Mouse (Mus musculus): ENCODE data around the gene Furin. TPM values are rescaled to one million over a fixed set of nuclear protein-coding genes. Genes with fewer than 3 reads are reported as not detected.
"Not testable (repeated sequence)": the region's sequence is repeated elsewhere in the genome, so short reads cannot be mapped to it uniquely, and the experiment has no call there.

Furin gene
- polyA plus RNA-seq, 1 experiment from 2014 or later = 10.0 TPM

- not testable (repeated sequence) for H3K9ac ChIP-seq (ENCODE audit: low read length); H3K4me2 ChIP-seq (ENCODE audit: low read depth, severe bottlenecking); H3K9me3 ChIP-seq (ENCODE audit: control insufficient read depth, low read length); H3K4me3 ChIP-seq (ENCODE audit: low read depth, low read length); ATAC-seq (ENCODE audit: insufficient number of reproducible peaks, low FRiP score, low TSS enrichment, low read depth); H3K27ac ChIP-seq (replicated peaks; ENCODE audit: low read depth, low read length); H3K27me3 ChIP-seq (ENCODE audit: control insufficient read depth, insufficient read depth, low read length); DNase-seq (ENCODE audit: low spot score)
- peaks cover 14% of the 10 kb centered on the region for H3K4me1 ChIP-seq (ENCODE audit: control insufficient read depth, insufficient read depth, low read length)
- H3K36me3 ChIP-seq (ENCODE audit: control insufficient read depth, insufficient read depth, low read length) = peaks cover 28% of the 10 kb centered on the region
- 86% methylated on average over 4 of the region's 4 CpGs for WGBS
Observed at GRCm38 (mm10) chr7:80396427-80396826, 8.8 kb downstream of the Furin start.

DNA sequence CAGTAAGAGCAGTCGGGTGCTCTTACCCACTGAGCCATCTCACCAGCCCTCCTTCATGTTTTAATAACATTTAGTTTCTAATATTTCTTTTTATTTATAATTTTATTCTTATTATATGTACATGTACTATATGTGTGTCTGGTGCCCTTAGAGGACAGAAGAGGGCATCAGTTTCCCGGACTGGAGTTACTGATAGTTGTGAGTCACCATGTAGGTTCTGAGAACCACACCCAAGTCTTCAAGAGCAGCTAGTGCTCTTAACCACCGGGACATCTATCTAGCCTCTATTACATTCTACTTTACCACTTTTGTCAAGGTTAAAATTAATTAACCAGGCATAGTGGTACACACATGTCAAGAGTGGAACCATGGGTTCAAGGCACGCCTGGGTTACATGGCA, 10.6 kb downstream of the Furin start:
- Histone ChIP-seq H3K4me3 (ENCODE audit: low read depth, low read length) (no peak overlapping the region), H3K36me3 (ENCODE audit: control insufficient read depth, insufficient read depth, low read length) (peaks cover 39% of the 10 kb centered on the region), H3K9ac (ENCODE audit: low read length) (no peak overlapping the region), H3K4me1 (ENCODE audit: control insufficient read depth, insufficient read depth, low read length) (no peaks in the 10 kb centered on the region), H3K27ac (replicated peaks; ENCODE audit: low read depth, low read length) (no peak overlapping the region), H3K4me2 (ENCODE audit: low read depth, severe bottlenecking) (no peak overlapping the region), H3K9me3 (ENCODE audit: control insufficient read depth, low read length) (no peaks in the 10 kb centered on the region), H3K27me3 (ENCODE audit: control insufficient read depth, insufficient read depth, low read length) (no peaks in the 10 kb centered on the region)
- WGBS = 90% methylated on average over 4 of the region's 4 CpGs
- DNase-seq (ENCODE audit: low spot score) = no peak
- no peak for ATAC-seq (ENCODE audit: insufficient number of reproducible peaks, low FRiP score, low TSS enrichment, low read depth)

- H3K9me3 ChIP-seq (ENCODE audit: control insufficient read depth, low read length) = no peaks in the 10 kb centered on the region
- no peak overlapping the region for H3K4me2 ChIP-seq (ENCODE audit: low read depth, severe bottlenecking)
Observed at GRCm38 (mm10) chr7:80392119-80392518, 13.1 kb downstream of the Furin start.

GRCm38 (mm10) chr7:80387633-80388543, 17.3 kb downstream of the Furin start, which contains the start of gene Fes:
TSS of gene Fes (minus strand) at chr7:80387946.
- H3K36me3 ChIP-seq (ENCODE audit: control insufficient read depth, insufficient read depth, low read length) = peaks cover 19% of the 10 kb centered on the region
- H3K4me1 ChIP-seq (ENCODE audit: control insufficient read depth, insufficient read depth, low read length) = peaks cover 17% of the 10 kb centered on the region
- H3K27me3 ChIP-seq (ENCODE audit: control insufficient read depth, insufficient read depth, low read length) = no peaks in the 10 kb centered on the region
- no peaks in the 10 kb centered on the region for H3K9me3 ChIP-seq (ENCODE audit: control insufficient read depth, low read length)
- WGBS = 7% methylated on average over 33 of the region's 33 CpGs
- peak within 1 kb of the TSS; percentile 76 for H3K27ac ChIP-seq (replicated peaks; ENCODE audit: low read depth, low read length)
- ATAC-seq (ENCODE audit: insufficient number of reproducible peaks, low FRiP score, low TSS enrichment, low read depth) (peak; percentile 53), DNase-seq (ENCODE audit: low spot score) (peak; percentile 77)
- H3K4me3 ChIP-seq (ENCODE audit: low read depth, low read length) = peak within 1 kb of the TSS; percentile 37
- H3K4me2 ChIP-seq (ENCODE audit: low read depth, severe bottlenecking) = peak within 1 kb of the TSS; percentile 70
- H3K9ac ChIP-seq (ENCODE audit: low read length) = peak within 1 kb of the TSS; percentile 71

More at GRCm38 (mm10) chr7:80392119-80392518, 13.1 kb downstream of the Furin start:
- no peak for ATAC-seq (ENCODE audit: insufficient number of reproducible peaks, low FRiP score, low TSS enrichment, low read depth)
- WGBS = 86% methylated on average over 15 of the region's 15 CpGs
- H3K9ac ChIP-seq (ENCODE audit: low read length) = no peak overlapping the region
- DNase-seq (ENCODE audit: low spot score) = no peak
- H3K4me3 ChIP-seq (ENCODE audit: low read depth, low read length) = no peak overlapping the region
- H3K36me3 ChIP-seq (ENCODE audit: control insufficient read depth, insufficient read depth, low read length) = peaks cover 36% of the 10 kb centered on the region
- no peak overlapping the region for H3K27ac ChIP-seq (replicated peaks; ENCODE audit: low read depth, low read length)
- peaks cover 13% of the 10 kb centered on the region for H3K4me1 ChIP-seq (ENCODE audit: control insufficient read depth, insufficient read depth, low read length)
- H3K27me3 ChIP-seq (ENCODE audit: control insufficient read depth, insufficient read depth, low read length) = no peaks in the 10 kb centered on the region

GRCm38 (mm10) chr7:80387033-80387632, 18.1 kb downstream of the Furin start:
- WGBS = 36% methylated on average over 17 of the region's 17 CpGs
- Histone ChIP-seq H3K9ac (ENCODE audit: low read length) (peak overlapping the region; percentile 71), H3K4me1 (ENCODE audit: control insufficient read depth, insufficient read depth, low read length) (peaks cover 17% of the 10 kb centered on the region), H3K4me2 (ENCODE audit: low read depth, severe bottlenecking) (peak overlapping the region; percentile 70), H3K9me3 (ENCODE audit: control insufficient read depth, low read length) (no peaks in the 10 kb centered on the region), H3K27ac (replicated peaks; ENCODE audit: low read depth, low read length) (peak overlapping the region; percentile 76), H3K36me3 (ENCODE audit: control insufficient read depth, insufficient read depth, low read length) (peaks cover 16% of the 10 kb centered on the region; the same call in 1 of the 2 replicates), H3K27me3 (ENCODE audit: control insufficient read depth, insufficient read depth, low read length) (no peaks in the 10 kb centered on the region), H3K4me3 (ENCODE audit: low read depth, low read length) (peak overlapping the region; percentile 37)
- DNase-seq (ENCODE audit: low spot score) (peak; percentile 49), ATAC-seq (ENCODE audit: insufficient number of reproducible peaks, low FRiP score, low TSS enrichment, low read depth) (no peak; the same call in 1 of the 2 replicates)

DNA sequence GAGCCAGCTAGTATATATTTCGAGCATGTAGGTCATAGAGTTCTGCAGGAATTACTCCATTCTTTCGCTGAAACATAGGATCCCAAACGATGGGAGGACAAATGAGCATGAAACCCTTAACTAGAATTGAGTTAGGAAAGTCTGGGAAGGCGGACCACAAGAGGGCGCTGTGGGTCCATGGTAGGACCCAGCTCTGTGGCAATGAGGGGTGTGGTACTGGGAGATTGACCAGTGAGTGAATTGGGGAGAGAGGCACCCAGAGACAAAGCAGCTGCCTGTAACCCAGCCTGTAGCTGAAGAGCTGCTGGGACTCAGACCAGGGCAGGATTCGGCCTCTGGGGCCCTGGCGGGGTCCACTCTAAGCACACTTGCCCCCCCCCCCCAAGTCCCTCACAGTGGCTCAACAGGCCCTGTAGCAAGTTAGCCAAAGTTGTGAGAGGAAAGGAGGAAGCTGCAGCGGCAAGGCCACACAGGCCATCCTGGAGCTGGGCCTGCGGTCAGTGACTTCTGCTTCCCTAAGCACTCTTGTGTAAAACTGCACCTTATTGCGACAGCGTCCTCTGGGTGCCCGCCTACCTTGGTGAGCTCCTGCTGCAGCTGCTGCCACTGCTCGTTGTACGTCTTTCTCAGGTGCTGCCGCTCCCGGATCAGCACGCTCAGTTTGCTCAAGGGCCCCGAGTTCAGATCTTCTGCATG, 18.9 kb downstream of the Furin start:
- ATAC-seq (ENCODE audit: insufficient number of reproducible peaks, low FRiP score, low TSS enrichment, low read depth) (no peak), DNase-seq (ENCODE audit: low spot score) (peak; percentile 98)
- H3K27me3 ChIP-seq (ENCODE audit: control insufficient read depth, insufficient read depth, low read length) = no peaks in the 10 kb centered on the region
- H3K9ac ChIP-seq (ENCODE audit: low read length) = peak overlapping the region; percentile 40; the same call in 1 of the 2 replicates
- peaks cover 17% of the 10 kb centered on the region for H3K4me1 ChIP-seq (ENCODE audit: control insufficient read depth, insufficient read depth, low read length)
- H3K36me3 ChIP-seq (ENCODE audit: control insufficient read depth, insufficient read depth, low read length) = peaks cover 11% of the 10 kb centered on the region; the same call in 1 of the 2 replicates
- H3K4me3 ChIP-seq (ENCODE audit: low read depth, low read length) = no peak overlapping the region; the same call in 1 of the 2 replicates
- 35% methylated on average over 18 of the region's 18 CpGs for WGBS
- no peaks in the 10 kb centered on the region for H3K9me3 ChIP-seq (ENCODE audit: control insufficient read depth, low read length)
- peak overlapping the region; percentile 70 for H3K4me2 ChIP-seq (ENCODE audit: low read depth, severe bottlenecking)
- peak overlapping the region; percentile 10; the same call in 1 of the 2 replicates for H3K27ac ChIP-seq (replicated peaks; ENCODE audit: low read depth, low read length)

DNA sequence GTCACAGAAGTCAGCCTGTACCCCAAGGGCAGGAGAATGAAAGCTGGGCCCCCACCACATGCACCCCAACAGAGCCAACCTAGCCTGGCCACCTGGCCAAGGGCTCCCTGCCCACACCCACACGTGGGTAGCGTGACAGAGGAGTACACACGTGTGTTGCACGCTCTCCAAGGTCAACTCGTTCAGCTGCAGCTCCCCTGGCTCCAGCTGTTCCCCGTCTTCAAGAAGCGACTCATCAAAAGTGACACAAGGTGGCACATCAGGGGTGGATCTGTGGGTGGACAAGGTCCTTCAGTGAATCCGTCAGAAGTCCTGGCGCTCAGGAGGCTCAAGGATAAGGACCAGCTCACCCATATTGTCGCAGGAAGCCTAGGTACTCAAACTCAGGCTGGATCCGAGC, 22.3 kb downstream of the Furin start:
- no peak for ATAC-seq (ENCODE audit: insufficient number of reproducible peaks, low FRiP score, low TSS enrichment, low read depth)
- no peaks in the 10 kb centered on the region for H3K36me3 ChIP-seq (ENCODE audit: control insufficient read depth, insufficient read depth, low read length)
- no peaks in the 10 kb centered on the region for H3K27me3 ChIP-seq (ENCODE audit: control insufficient read depth, insufficient read depth, low read length)
- WGBS = 70% methylated on average over 11 of the region's 11 CpGs
- no peaks in the 10 kb centered on the region for H3K9me3 ChIP-seq (ENCODE audit: control insufficient read depth, low read length)
- H3K4me1 ChIP-seq (ENCODE audit: control insufficient read depth, insufficient read depth, low read length) = peaks cover 12% of the 10 kb centered on the region
- H3K9ac ChIP-seq (ENCODE audit: low read length) = no peak overlapping the region
- H3K4me2 ChIP-seq (ENCODE audit: low read depth, severe bottlenecking) = no peak overlapping the region
- H3K4me3 ChIP-seq (ENCODE audit: low read depth, low read length) = no peak overlapping the region
- no peak overlapping the region for H3K27ac ChIP-seq (replicated peaks; ENCODE audit: low read depth, low read length)
- DNase-seq (ENCODE audit: low spot score) = no peak

DNA sequence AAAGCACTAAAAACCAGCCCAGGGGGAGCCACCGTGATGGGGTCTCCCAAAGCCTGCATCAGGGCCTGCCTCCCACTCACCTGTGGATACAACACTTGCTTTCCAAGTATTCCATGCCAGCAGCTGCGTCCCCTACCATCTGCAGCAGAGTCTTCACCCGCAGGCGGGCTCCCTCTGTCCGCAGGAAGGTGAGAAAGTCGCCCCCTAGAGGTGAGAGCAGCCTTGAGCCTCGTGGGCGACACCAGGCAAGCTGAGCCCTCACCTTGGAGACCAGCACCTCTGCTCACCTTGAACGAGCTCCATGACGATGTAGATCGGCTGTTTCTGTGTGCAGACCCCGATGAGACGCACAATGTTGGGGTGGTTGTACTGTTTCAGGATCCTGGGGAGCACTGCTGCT, 25.7 kb downstream of the Furin start:
- H3K4me2 ChIP-seq (ENCODE audit: low read depth, severe bottlenecking) = no peak overlapping the region
- no peaks in the 10 kb centered on the region for H3K9me3 ChIP-seq (ENCODE audit: control insufficient read depth, low read length)
- no peak overlapping the region for H3K27ac ChIP-seq (replicated peaks; ENCODE audit: low read depth, low read length)
- ATAC-seq (ENCODE audit: insufficient number of reproducible peaks, low FRiP score, low TSS enrichment, low read depth) (no peak), DNase-seq (ENCODE audit: low spot score) (peak; percentile 57)
- H3K9ac ChIP-seq (ENCODE audit: low read length) = no peak overlapping the region
- H3K27me3 ChIP-seq (ENCODE audit: control insufficient read depth, insufficient read depth, low read length) = no peaks in the 10 kb centered on the region
- no peaks in the 10 kb centered on the region for H3K36me3 ChIP-seq (ENCODE audit: control insufficient read depth, insufficient read depth, low read length)
- WGBS = 62% methylated on average over 13 of the region's 13 CpGs
- H3K4me3 ChIP-seq (ENCODE audit: low read depth, low read length) = no peak overlapping the region
- H3K4me1 ChIP-seq (ENCODE audit: control insufficient read depth, insufficient read depth, low read length) = no peaks in the 10 kb centered on the region

Data from limb, embryonic 11.5 days (tissue).